Mouse (Mus musculus): Measurements from ENCODE around the gene Gngt2.

The Gngt2 gene

GRCm38 (mm10) chr11:95837059-95837458, at the start of gene Gngt2:
TSS of gene Gngt2 (plus strand) at chr11:95837216.
- DNase-seq (ENCODE audit: extremely low read depth, insufficient read length, low spot score) = peak; percentile 84

- DNase-seq (ENCODE audit: extremely low read depth, insufficient read length, low spot score) = no peak
These were observed 47.5 kb upstream of the Gngt2 start for GRCm38 (mm10) chr11:95789451-95789891.

GRCm38 (mm10) chr11:95791787-95792186, 45.2 kb upstream of the Gngt2 start:
- DNase-seq (ENCODE audit: extremely low read depth, insufficient read length, low spot score) = no peak

GRCm38 (mm10) chr11:95792950-95793509, 44.0 kb upstream of the Gngt2 start:
- DNase-seq (ENCODE audit: extremely low read depth, insufficient read length, low spot score) = no peak

- no peak for DNase-seq (ENCODE audit: extremely low read depth, insufficient read length, low spot score)
These were observed 42.8 kb upstream of the Gngt2 start for GRCm38 (mm10) chr11:95794201-95794600.

GRCm38 (mm10) chr11:95795582-95795981, 41.4 kb upstream of the Gngt2 start:
- DNase-seq (ENCODE audit: extremely low read depth, insufficient read length, low spot score) = no peak

GRCm38 (mm10) chr11:95805010-95805409, 32.0 kb upstream of the Gngt2 start:
- DNase-seq (ENCODE audit: extremely low read depth, insufficient read length, low spot score) = no peak

GRCm38 (mm10) chr11:95805527-95805926, 31.5 kb upstream of the Gngt2 start:
- DNase-seq (ENCODE audit: extremely low read depth, insufficient read length, low spot score) = peak; percentile 66

- no peak for DNase-seq (ENCODE audit: extremely low read depth, insufficient read length, low spot score)
These were observed 29.1 kb upstream of the Gngt2 start for GRCm38 (mm10) chr11:95807884-95808283.

- DNase-seq (ENCODE audit: extremely low read depth, insufficient read length, low spot score) = peak; percentile 75
These were observed 28.5 kb upstream of the Gngt2 start for GRCm38 (mm10) chr11:95808448-95809011.

- DNase-seq (ENCODE audit: extremely low read depth, insufficient read length, low spot score) = no peak
These were observed 27.4 kb upstream of the Gngt2 start for GRCm38 (mm10) chr11:95809603-95810002.

- DNase-seq (ENCODE audit: extremely low read depth, insufficient read length, low spot score) = no peak
These were observed 26.2 kb upstream of the Gngt2 start for GRCm38 (mm10) chr11:95810828-95811227.

- no peak for DNase-seq (ENCODE audit: extremely low read depth, insufficient read length, low spot score)
These were observed 25.3 kb upstream of the Gngt2 start for GRCm38 (mm10) chr11:95811741-95812140.

GRCm38 (mm10) chr11:95812224-95812623, 24.8 kb upstream of the Gngt2 start:
- DNase-seq (ENCODE audit: extremely low read depth, insufficient read length, low spot score) = no peak

- DNase-seq (ENCODE audit: extremely low read depth, insufficient read length, low spot score) = no peak
These were observed 22.9 kb upstream of the Gngt2 start for GRCm38 (mm10) chr11:95814101-95814500.

- no peak for DNase-seq (ENCODE audit: extremely low read depth, insufficient read length, low spot score)
These were observed 22.2 kb upstream of the Gngt2 start for GRCm38 (mm10) chr11:95814857-95815256.

- DNase-seq (ENCODE audit: extremely low read depth, insufficient read length, low spot score) = no peak
These were observed 21.6 kb upstream of the Gngt2 start for GRCm38 (mm10) chr11:95815412-95815811.

- DNase-seq (ENCODE audit: extremely low read depth, insufficient read length, low spot score) = no peak
These were observed 17.9 kb upstream of the Gngt2 start for GRCm38 (mm10) chr11:95819138-95819537.

GRCm38 (mm10) chr11:95821511-95821910, 15.5 kb upstream of the Gngt2 start:
- no peak for DNase-seq (ENCODE audit: extremely low read depth, insufficient read length, low spot score)

- no peak for DNase-seq (ENCODE audit: extremely low read depth, insufficient read length, low spot score)
These were observed 14.6 kb upstream of the Gngt2 start for GRCm38 (mm10) chr11:95822437-95822836.

- DNase-seq (ENCODE audit: extremely low read depth, insufficient read length, low spot score) = peak; percentile 96
These were observed 12.7 kb upstream of the Gngt2 start, which contains the start of gene Phospho1 for GRCm38 (mm10) chr11:95824071-95824876. TSS of gene Phospho1 (plus strand) at chr11:95824499.

- DNase-seq (ENCODE audit: extremely low read depth, insufficient read length, low spot score) = peak; percentile 63
These were observed 12.2 kb upstream of the Gngt2 start for GRCm38 (mm10) chr11:95824877-95825243.
